Mouse (Mus musculus) liver, adult 2 months (tissue): ENCODE data around the gene Catsper4. TPM values are rescaled to one million over a fixed set of nuclear protein-coding genes. Genes with fewer than 3 reads are reported as not detected.
A peak's percentile ranks its signal among the peaks of the same experiment; 100 is the strongest.

Source experiments
- DNase-seq: peaks from one replicate; pipeline ENCODE4 v3.0.0-alpha.2; 2011; ENCODE audit warnings: low read depth, low spot score; ENCODE audit errors: extremely low read depth
- H3K27ac ChIP-seq: fragments of 200-500 bp; replicated peaks from 2 replicates; pipeline ENCODE4 v1.5.1; 2012; ENCODE audit warnings: low read depth, mild to moderate bottlenecking, control low read depth, inconsistent platforms, low read length; ENCODE audit not compliant: insufficient read depth
- H3K27me3 ChIP-seq: fragments of 200-500 bp; 2 replicates; pipeline ENCODE4 v1.6.1; 2012; ENCODE audit warnings: mild to moderate bottlenecking, moderate library complexity, low read length, inconsistent platforms; ENCODE audit not compliant: control insufficient read depth, insufficient read depth
- H3K36me3 ChIP-seq: fragments of 200-500 bp; 2 replicates; pipeline ENCODE4 v1.6.1; 2012; ENCODE audit warnings: low read length, inconsistent platforms; ENCODE audit not compliant: control insufficient read depth, insufficient read depth
- H3K4me1 ChIP-seq: fragments of 200-500 bp; 2 replicates; pipeline ENCODE4 v1.6.1; 2011; ENCODE audit warnings: low read length; ENCODE audit not compliant: control insufficient read depth, insufficient read depth
- H3K4me3 ChIP-seq: fragments of 200-500 bp; 2 replicates; pipeline ENCODE4 v1.5.1; 2011; ENCODE audit warnings: low read depth, mild to moderate bottlenecking, control low read depth, low read length, moderate library complexity; ENCODE audit not compliant: insufficient read depth
- H3K79me2 ChIP-seq: fragments of 200-500 bp; 2 replicates; pipeline ENCODE4 v1.6.1; 2012; ENCODE audit warnings: inconsistent platforms, mild to moderate bottlenecking, low read length, moderate library complexity; ENCODE audit not compliant: control insufficient read depth, insufficient read depth
- H3K9ac ChIP-seq: fragments of 200-500 bp; 2 replicates; pipeline ENCODE4 v1.6.1; 2012; ENCODE audit warnings: low read depth, mild to moderate bottlenecking, control low read depth, inconsistent platforms, low read length
- CTCF ChIP-seq: fragments of 200-500 bp; IDR thresholded peaks from 2 replicates; pipeline ENCODE4 v1.5.1; 2011; ENCODE audit warnings: low read depth, low read length, control low read depth
- POLR2A ChIP-seq: fragments of 200-500 bp; IDR thresholded peaks from 2 replicates; pipeline ENCODE4 v1.6.1; 2011; ENCODE audit warnings: low read length, control low read depth; ENCODE audit not compliant: insufficient read depth; ENCODE audit errors: extremely low read depth
- WGBS: fragments of 180-500 bp; shearing (Covaris S2); methylation state at CpG from one replicate; pipeline ENCODE4 v1.1.7; 2018; 5-methylcytosine and 5-hydroxymethylcytosine counted together
- polyA plus RNA-seq: library from polyadenylated mRNA; depleted of rRNA; stranded (reverse); fragments of >200 nt; gene quantifications from 2 replicates; pipeline ENCODE4 v1.2.3, GENCODE M21; 2012; rRNA removed
- total RNA-seq: library from RNA; depleted of rRNA; stranded (reverse); fragments of >200 nt; gene quantifications from 2 replicates; pipeline ENCODE4 v1.2.3, GENCODE M21; 2014; rRNA removed

The Catsper4 gene
- total and polyA plus RNA-seq, 2 experiments = not detected

- peaks cover 17% of the 10 kb centered on the region for H3K36me3 ChIP-seq
- H3K27me3 ChIP-seq = no peaks in the 10 kb centered on the region
- DNase-seq = no peak
- H3K4me1 ChIP-seq = peaks cover 2% of the 10 kb centered on the region; the same call in 1 of the 2 replicates
- peaks cover 4% of the 10 kb centered on the region; the same call in 1 of the 2 replicates for H3K79me2 ChIP-seq
- H3K9ac ChIP-seq = peak overlapping the region; percentile 30; the same call in 1 of the 2 replicates
- TF ChIP-seq POLR2A (no peak), CTCF (no peak)
- peak overlapping the region; percentile 37 for H3K27ac ChIP-seq
- WGBS = 64% methylated on average over 5 of the region's 6 CpGs
- H3K4me3 ChIP-seq = peak overlapping the region; percentile 38; the same call in 1 of the 2 replicates
These were observed 62.6 kb downstream of the Catsper4 start for GRCm38 (mm10) chr4:134164591-134164990.

Other genes starting within 250 kb of the Catsper4 start
- gene Dhdds, start 226.5 kb downstream of the Catsper4 start, total RNA-seq = 14.0 and 15.6 TPM in 2 replicates
- gene Dhdds, start 226.5 kb downstream of the Catsper4 start, polyA plus RNA-seq = 19.2 and 21.3 TPM in 2 replicates
- gene Lin28a, start 208.5 kb downstream of the Catsper4 start, total RNA-seq = not detected in 2 replicates
- not detected in 2 replicates for gene Lin28a, start 208.5 kb downstream of the Catsper4 start, polyA plus RNA-seq
- gene Zfp683, start 173.5 kb downstream of the Catsper4 start, total RNA-seq = not detected in 2 replicates
- 0.55 and 1.0 TPM in 2 replicates for gene Zfp683, start 173.5 kb downstream of the Catsper4 start, polyA plus RNA-seq
- 0.94 and 1.4 TPM in 2 replicates for gene Crybg2, start 166.6 kb downstream of the Catsper4 start, total RNA-seq
- 0.42 and 1.6 TPM in 2 replicates for gene Crybg2, start 166.6 kb downstream of the Catsper4 start, polyA plus RNA-seq
- 20.0 and 26.8 TPM in 2 replicates for gene Cd52, start 132.3 kb downstream of the Catsper4 start, total RNA-seq
- 7.6 and 10.4 TPM in 2 replicates for gene Cd52, start 132.3 kb downstream of the Catsper4 start, polyA plus RNA-seq
- 0.09 and 0.34 TPM in 2 replicates for gene Ubxn11, start 124.8 kb downstream of the Catsper4 start, total RNA-seq
- gene Ubxn11, start 124.8 kb downstream of the Catsper4 start, polyA plus RNA-seq = 0.66 and 1.2 TPM in 2 replicates
- gene Sh3bgrl3, start 98.6 kb downstream of the Catsper4 start, total RNA-seq = 6.0 and 10.3 TPM in 2 replicates
- 36.6 and 45.0 TPM in 2 replicates for gene Sh3bgrl3, start 98.6 kb downstream of the Catsper4 start, polyA plus RNA-seq
- gene Cep85, start 40.3 kb downstream of the Catsper4 start, total RNA-seq = 99.8 and 108 TPM in 2 replicates
- 50.5 and 61.5 TPM in 2 replicates for gene Cep85, start 40.3 kb downstream of the Catsper4 start, polyA plus RNA-seq
- not detected in 2 replicates for gene Gm7534, start 24.4 kb downstream of the Catsper4 start, total RNA-seq
- gene Gm7534, start 24.4 kb downstream of the Catsper4 start, polyA plus RNA-seq = not detected in 2 replicates
- gene Cnksr1, start 11.0 kb upstream of the Catsper4 start, total RNA-seq = 0.07 and 0.09 TPM in 2 replicates
- 0.17 and 0.21 TPM in 2 replicates for gene Cnksr1, start 11.0 kb upstream of the Catsper4 start, polyA plus RNA-seq
- gene E130218I03Rik, start 16.3 kb upstream of the Catsper4 start, total RNA-seq = not detected in 2 replicates
- not detected in 2 replicates for gene E130218I03Rik, start 16.3 kb upstream of the Catsper4 start, polyA plus RNA-seq
- 2.9 and 3.2 TPM in 2 replicates for gene Zfp593, start 18.2 kb upstream of the Catsper4 start, total RNA-seq
- 4.6 and 6.8 TPM in 2 replicates for gene Zfp593, start 18.2 kb upstream of the Catsper4 start, polyA plus RNA-seq
- gene Gm30191, start 19.6 kb upstream of the Catsper4 start, total RNA-seq = not detected in 2 replicates
- gene Gm30191, start 19.6 kb upstream of the Catsper4 start, polyA plus RNA-seq = not detected in 2 replicates
- 0.13 and 0.28 TPM in 2 replicates for gene Grrp1, start 26.7 kb upstream of the Catsper4 start, total RNA-seq
- gene Grrp1, start 26.7 kb upstream of the Catsper4 start, polyA plus RNA-seq = 0.27 and 0.29 TPM in 2 replicates
- gene Pdik1l, start 60.5 kb upstream of the Catsper4 start, total RNA-seq = 7.4 and 7.8 TPM in 2 replicates
- 2.6 and 2.7 TPM in 2 replicates for gene Pdik1l, start 60.5 kb upstream of the Catsper4 start, polyA plus RNA-seq
- 0.09 TPM in 1 of 2 replicates, not detected in the other for gene Trim63, start 87.7 kb upstream of the Catsper4 start, total RNA-seq
- not detected in 2 replicates for gene Trim63, start 87.7 kb upstream of the Catsper4 start, polyA plus RNA-seq
- gene Slc30a2, start 115.8 kb upstream of the Catsper4 start, total RNA-seq = under 0.01 and 0.07 TPM in 2 replicates
- not detected in 2 replicates for gene Slc30a2, start 115.8 kb upstream of the Catsper4 start, polyA plus RNA-seq
- 0.47 and 1.6 TPM in 2 replicates for gene Extl1, start 156.5 kb upstream of the Catsper4 start, total RNA-seq
- 5.6 and 6.6 TPM in 2 replicates for gene Extl1, start 156.5 kb upstream of the Catsper4 start, polyA plus RNA-seq
- gene Pafah2, start 168.9 kb upstream of the Catsper4 start, total RNA-seq = 74.7 and 78.2 TPM in 2 replicates
- gene Pafah2, start 168.9 kb upstream of the Catsper4 start, polyA plus RNA-seq = 79.3 and 116 TPM in 2 replicates
- gene Stmn1, start 240.9 kb upstream of the Catsper4 start, total RNA-seq = 4.4 and 12.8 TPM in 2 replicates
- gene Stmn1, start 240.9 kb upstream of the Catsper4 start, polyA plus RNA-seq = 0.49 and 2.8 TPM in 2 replicates